Mouse (Mus musculus) CH12.LX (cell line): ENCODE measurements around the gene Uggt1. TPM values are rescaled to one million over a fixed set of nuclear protein-coding genes. Genes with fewer than 3 reads are reported as not detected.
A peak's percentile ranks its signal among the peaks of the same experiment; 100 is the strongest.

Experiments
- DNase-seq: peaks from one replicate; pipeline ENCODE4 v3.0.0-alpha.2; 2013; ENCODE audit errors: extremely low read depth
- H3K27ac ChIP-seq: 2 replicates; pipeline ENCODE4 v1.5.1; 2012; ENCODE audit warnings: low read depth, mild to moderate bottlenecking, control low read depth, moderate library complexity; ENCODE audit not compliant: insufficient read depth
- H3K27me3 ChIP-seq: replicated peaks from 2 replicates; pipeline ENCODE3; 2012; ENCODE audit warnings: inconsistent platforms
- H3K36me3 ChIP-seq, 2 experiments: replicated peaks in 1 of 2; 2 replicates each; pipeline versions ENCODE3 to v1.6.1; 2012; ENCODE audit warnings: inconsistent platforms in 1 of 2, low read length in 1 of 2, mild to moderate bottlenecking in 1 of 2, mixed read lengths in 1 of 2, moderate library complexity in 1 of 2; ENCODE audit not compliant: control insufficient read depth in 1 of 2, insufficient read depth in 1 of 2
- H3K4me1 ChIP-seq, 2 experiments: 2 replicates each; pipeline ENCODE4 v1.6.1; 2012; ENCODE audit warnings: inconsistent platforms in 1 of 2, moderate library complexity in 1 of 2; ENCODE audit not compliant: insufficient read depth in 2 of 2, control insufficient read depth in 1 of 2
- H3K4me2 ChIP-seq: 2 replicates; pipeline ENCODE4 v1.6.1; 2012; ENCODE audit warnings: low read depth, mild to moderate bottlenecking, control low read depth; ENCODE audit not compliant: poor library complexity, insufficient read depth, severe bottlenecking
- H3K4me3 ChIP-seq, 3 experiments: fragments of 150-350 bp in 1 of 3; sonication (generic) in 1 of 3; replicated peaks in 1 of 3; 2 replicates each; pipeline versions ENCODE3 to v1.5.1; 2011 to 2012; ENCODE audit warnings: low read depth in 2 of 3, low read length in 2 of 3, mild to moderate bottlenecking in 2 of 3, moderate library complexity in 2 of 3, control low read depth in 1 of 3, improper control_type of control experiment in 1 of 3, inconsistent platforms in 1 of 3, mixed read lengths in 1 of 3; ENCODE audit not compliant: poor library complexity in 1 of 3
- H3K79me2 ChIP-seq: replicated peaks from 2 replicates; pipeline ENCODE4 v1.6.1; 2012; ENCODE audit warnings: mild to moderate bottlenecking, moderate library complexity; ENCODE audit not compliant: control insufficient read depth, poor library complexity, insufficient read depth, severe bottlenecking; ENCODE audit errors: extremely low read depth
- H3K9ac ChIP-seq: 2 replicates; pipeline ENCODE4 v1.6.1; 2012; ENCODE audit warnings: low read depth, mild to moderate bottlenecking, control low read depth, moderate library complexity; ENCODE audit not compliant: insufficient read depth
- H3K9me3 ChIP-seq: replicated peaks from 2 replicates; pipeline ENCODE3; 2012; ENCODE audit warnings: low read length, inconsistent platforms, mixed read lengths
- E2F4 ChIP-seq: IDR thresholded peaks from 2 replicates; pipeline ENCODE4 v1.6.1; 2011; ENCODE audit warnings: low read depth, low read length, improper control_type of control experiment; ENCODE audit not compliant: insufficient replicate concordance
- ELF1 ChIP-seq: IDR thresholded peaks from 2 replicates; pipeline ENCODE4 v1.6.1; 2014; ENCODE audit warnings: low read depth, mild to moderate bottlenecking, inconsistent platforms, low read length, improper control_type of control experiment
- ETS1 ChIP-seq: conservative IDR thresholded peaks from 2 replicates; pipeline ENCODE4 v1.6.1; 2012; ENCODE audit warnings: low read depth, mild to moderate bottlenecking, inconsistent platforms, low read length, improper control_type of control experiment, moderate library complexity
- GABPA ChIP-seq: IDR thresholded peaks from 2 replicates; pipeline ENCODE4 v1.6.1; 2012; ENCODE audit warnings: low read depth, low read length, improper control_type of control experiment, inconsistent platforms; ENCODE audit not compliant: insufficient replicate concordance
- IRF4 ChIP-seq: IDR thresholded peaks from 2 replicates; pipeline ENCODE4 v1.6.1; 2014; ENCODE audit warnings: low read depth, mild to moderate bottlenecking, inconsistent platforms, low read length, improper control_type of control experiment
- JUND ChIP-seq: conservative IDR thresholded peaks from 2 replicates; pipeline ENCODE4 v1.6.1; 2011; ENCODE audit warnings: low read depth, low read length, improper control_type of control experiment
- KAT2A ChIP-seq: IDR thresholded peaks from 2 replicates; pipeline ENCODE4 v1.6.1; 2012; ENCODE audit warnings: low read length, improper control_type of control experiment, inconsistent platforms; ENCODE audit not compliant: insufficient replicate concordance
- MAFK ChIP-seq: IDR thresholded peaks from 2 replicates; pipeline ENCODE4 v1.6.1; 2011; ENCODE audit warnings: low read length, improper control_type of control experiment; ENCODE audit not compliant: insufficient replicate concordance
- MEF2A ChIP-seq: IDR thresholded peaks from 2 replicates; pipeline ENCODE4 v1.6.1; 2014; ENCODE audit warnings: low read depth, mild to moderate bottlenecking, inconsistent platforms, low read length, improper control_type of control experiment, borderline replicate concordance
- MXI1 ChIP-seq: IDR thresholded peaks from 2 replicates; pipeline ENCODE4 v1.6.1; 2011; ENCODE audit warnings: mild to moderate bottlenecking, low read depth, low read length, improper control_type of control experiment
- SIN3A ChIP-seq: IDR thresholded peaks from 2 replicates; pipeline ENCODE4 v1.6.1; 2012; ENCODE audit warnings: low read length, improper control_type of control experiment, inconsistent platforms
- SMC3 ChIP-seq: IDR thresholded peaks from 2 replicates; pipeline ENCODE4 v1.6.1; 2011; ENCODE audit warnings: low read depth, low read length, improper control_type of control experiment
- TBP ChIP-seq: conservative IDR thresholded peaks from 2 replicates; pipeline ENCODE4 v1.6.1; 2011; ENCODE audit warnings: low read depth, low read length, improper control_type of control experiment
- UBTF ChIP-seq: IDR thresholded peaks from 2 replicates; pipeline ENCODE4 v1.6.1; 2012; ENCODE audit warnings: low read depth, mild to moderate bottlenecking, inconsistent platforms, low read length, improper control_type of control experiment, moderate library complexity
- ZNF384 ChIP-seq: IDR thresholded peaks from 2 replicates; pipeline ENCODE4 v1.6.1; 2012; ENCODE audit warnings: low read depth, low read length, improper control_type of control experiment, inconsistent platforms
- dilution Hi-C: fragments of 300-500 bp; cut with MboI; formaldehyde crosslinking; loops from 2 replicates; pipeline ENCODE4 v1.14.3; 2020; ENCODE audit warnings: low sequenced_read_pairs; ENCODE audit not compliant: extremely low pct_unique_long_range_greater_than_20kb, extremely low pct_ligation_motif_present
- in situ Hi-C: fragments of 300-500 bp; cut with MboI; formaldehyde crosslinking; loops from 3 replicates; pipeline ENCODE4 v1.14.3; 2019; ENCODE audit warnings: low sequenced_read_pairs, low pct_ligation_motif_present, low pct_unique_long_range_greater_than_20kb, mixed read lengths
- polyA plus RNA-seq: library from polyadenylated mRNA; unstranded; fragments of >175 nt; gene quantifications from 2 replicates; pipeline ENCODE4 v1.2.1, GENCODE M21; 2012; ENCODE audit warnings: low read depth; ENCODE audit not compliant: insufficient read length
- total RNA-seq, 2 experiments: library from RNA; depleted of rRNA; stranded (reverse); fragments of 300-350 nt in 1 of 2; fragments of >200 nt in 1 of 2; gene quantifications; 2 replicates each; pipeline ENCODE4 v1.2.3; 2012 to 2014

Gene Uggt1
- total and polyA plus RNA-seq, 3 experiments: 35.3 to 41.2 (median 39.5) TPM

- TF ChIP-seq E2F4 (no peak), KAT2A (no peak), ETS1 (no peak), UBTF (no peak), IRF4 (no peak), ELF1 (no peak), TBP (no peak), SIN3A (no peak), MEF2A (no peak), MXI1 (no peak), SMC3 (no peak), MAFK (no peak)
- no peak overlapping the region for H3K9ac ChIP-seq
- no peak overlapping the region for H3K27ac ChIP-seq
- peaks cover 26 to 72% of the 10 kb centered on the region in 2 experiments for H3K4me1 ChIP-seq
- in situ Hi-C loops: no loop called here
- H3K27me3 ChIP-seq: no peaks in the 10 kb centered on the region
- peaks cover 66% of the 10 kb centered on the region for H3K79me2 ChIP-seq
- no peak overlapping the region for H3K4me2 ChIP-seq
- no peak overlapping the region for H3K4me3 ChIP-seq
- dilution Hi-C loops: no loop called here
- DNase-seq: no peak
- H3K36me3 ChIP-seq: peaks cover 4 to 45% of the 10 kb centered on the region in 2 experiments
- no peaks in the 10 kb centered on the region for H3K9me3 ChIP-seq
Measured at GRCm38 (mm10) chr1:36239396-36239795, 5.1 kb downstream of the Uggt1 start.

- no peak for DNase-seq
- peak; percentile 54; the same call in 1 of the 2 replicates for TF ChIP-seq IRF4
- TF ChIP-seq ZNF384: no peak
- no peak for TF ChIP-seq JUND
- no peak for TF ChIP-seq GABPA
- Histone ChIP-seq H3K4me2 (peak overlapping the region; percentile 2), H3K9ac (no peak overlapping the region), H3K79me2 (peaks cover 39% of the 10 kb centered on the region), H3K36me3 (peaks cover 17 to 65% of the 10 kb centered on the region in 2 experiments), H3K27me3 (no peaks in the 10 kb centered on the region), H3K9me3 (no peaks in the 10 kb centered on the region), H3K4me1 (peaks cover 25 to 67% of the 10 kb centered on the region in 2 experiments), H3K27ac (no peak overlapping the region), H3K4me3 (no peak overlapping the region)
- dilution Hi-C loops: no loop called here
- in situ Hi-C loops: no loop called here
Measured at GRCm38 (mm10) chr1:36235855-36236254, 8.7 kb downstream of the Uggt1 start.
